Mouse (Mus musculus) heart, postnatal 0 days (tissue): Measurements from ENCODE around the gene Myh2. TPM values are rescaled to one million over a fixed set of nuclear protein-coding genes. Genes with fewer than 3 reads are reported as not detected.

ENCODE experiments used
- ATAC-seq: fragments of 200-750 bp; cut with Nextera tagmentation; 2 replicates; pipeline ENCODE4 v1.8.0; 2017; ENCODE audit warnings: low read depth, moderate number of reproducible peaks, moderate library complexity; ENCODE audit not compliant: insufficient read depth
- DNase-seq: peaks from one replicate; pipeline ENCODE4 v3.0.0-alpha.2; 2016; ENCODE audit warnings: low spot score
- H3K27ac ChIP-seq: fragments of 300-500 bp; sonication (generic); 2 replicates; pipeline ENCODE4 v1.5.1; 2014; ENCODE audit warnings: low read depth, mild to moderate bottlenecking
- H3K27me3 ChIP-seq: fragments of 300-500 bp; sonication (generic); 2 replicates; pipeline ENCODE4 v1.6.1; 2014; ENCODE audit warnings: low read length, mixed read lengths; ENCODE audit not compliant: control insufficient read depth, insufficient read depth
- H3K36me3 ChIP-seq: fragments of 300-500 bp; sonication (generic); replicated peaks from 2 replicates; pipeline ENCODE4 v1.6.1; 2014; ENCODE audit warnings: low read length, mixed read lengths; ENCODE audit not compliant: control insufficient read depth, insufficient read depth
- H3K4me1 ChIP-seq: fragments of 300-500 bp; sonication (generic); 2 replicates; pipeline ENCODE4 v1.6.1; 2014; ENCODE audit warnings: antibody characterized with exemption; ENCODE audit not compliant: control insufficient read depth, insufficient read depth
- H3K4me2 ChIP-seq: fragments of 300-500 bp; sonication (generic); 2 replicates; pipeline ENCODE4 v1.6.1; 2014; ENCODE audit warnings: low read depth, mild to moderate bottlenecking, low read length, moderate library complexity
- H3K4me3 ChIP-seq: fragments of 300-500 bp; sonication (generic); 2 replicates; pipeline ENCODE4 v1.5.1; 2014; ENCODE audit warnings: low read depth, low read length
- H3K9ac ChIP-seq: fragments of 300-500 bp; sonication (generic); replicated peaks from 2 replicates; pipeline ENCODE4 v1.6.1; 2014; ENCODE audit warnings: low read depth, low read length, mixed read lengths
- H3K9me3 ChIP-seq: fragments of 300-500 bp; sonication (generic); replicated peaks from 2 replicates; pipeline ENCODE4 v1.6.1; 2016; ENCODE audit warnings: low read length; ENCODE audit not compliant: control insufficient read depth
- CTCF ChIP-seq: IDR thresholded peaks from 2 replicates; pipeline ENCODE4 v1.5.1; 2016; ENCODE audit warnings: antibody characterized with exemption, control low read depth, low read depth
- EP300 ChIP-seq: IDR thresholded peaks from 2 replicates; pipeline ENCODE4 v1.6.1; 2016; ENCODE audit warnings: antibody characterized with exemption, low read depth
- WGBS: fragments of 180-500 bp; shearing (Covaris S2); extraction: QIAGEN DNeasy Blood & Tissue Kit; methylation state at CpG from one replicate; pipeline ENCODE4 v1.1.7; 2014; 5-methylcytosine and 5-hydroxymethylcytosine counted together
- polyA plus RNA-seq: library from polyadenylated mRNA; unstranded; fragments of >200 nt; fragmentation: Nextera tagmentation; extraction: Ambion mirVana; gene quantifications from 2 replicates; pipeline ENCODE4 v1.2.1, GENCODE M21; 2015
- total RNA-seq: library from RNA; depleted of rRNA; stranded (reverse); fragments of >200 nt; gene quantifications from 2 replicates; pipeline ENCODE4 v1.2.3, GENCODE M21; 2014; ENCODE audit warnings: low replicate concordance; rRNA removed

The Myh2 gene
- total RNA-seq (0.08 TPM in 2 replicates), polyA plus RNA-seq (not detected in 2 replicates)

DNA sequence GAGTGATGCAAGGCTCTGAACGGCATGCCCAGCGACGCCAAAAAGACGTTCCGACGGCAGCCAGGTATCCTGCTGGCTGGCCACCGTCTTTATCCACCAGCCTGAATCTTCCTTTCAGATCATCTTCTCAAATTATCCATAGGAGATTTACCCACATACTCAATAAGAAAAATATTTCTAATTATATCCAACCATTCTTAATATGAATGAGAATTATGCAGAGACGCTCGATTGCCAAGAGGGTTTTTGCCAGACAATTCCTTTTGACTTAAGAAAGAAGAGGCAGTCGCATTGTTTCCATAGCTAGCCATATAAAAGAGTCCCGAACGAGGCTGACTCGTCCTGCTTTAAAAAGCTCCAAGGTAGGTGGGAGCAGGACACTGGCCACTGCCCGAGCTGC lies at the start of gene Myh2:
Gene Myh2 (plus strand): TSS at position 301 of the 400 bp plus-strand sequence.
- ATAC-seq (no peak), DNase-seq (no peak)
- H3K4me3 ChIP-seq: no peak within 1 kb of the TSS
- no peak within 1 kb of the TSS for H3K27ac ChIP-seq
- H3K27me3 ChIP-seq: no peaks in the 10 kb centered on the region
- no peak within 1 kb of the TSS for H3K9ac ChIP-seq
- H3K36me3 ChIP-seq: no peaks in the 10 kb centered on the region
- no peak within 1 kb of the TSS for H3K4me2 ChIP-seq
- WGBS: 74% methylated on average over 14 of the region's 14 CpGs
- H3K9me3 ChIP-seq: no peaks in the 10 kb centered on the region
- TF ChIP-seq CTCF: no peak
- TF ChIP-seq EP300: no peak
- no peaks in the 10 kb centered on the region for H3K4me1 ChIP-seq

DNA sequence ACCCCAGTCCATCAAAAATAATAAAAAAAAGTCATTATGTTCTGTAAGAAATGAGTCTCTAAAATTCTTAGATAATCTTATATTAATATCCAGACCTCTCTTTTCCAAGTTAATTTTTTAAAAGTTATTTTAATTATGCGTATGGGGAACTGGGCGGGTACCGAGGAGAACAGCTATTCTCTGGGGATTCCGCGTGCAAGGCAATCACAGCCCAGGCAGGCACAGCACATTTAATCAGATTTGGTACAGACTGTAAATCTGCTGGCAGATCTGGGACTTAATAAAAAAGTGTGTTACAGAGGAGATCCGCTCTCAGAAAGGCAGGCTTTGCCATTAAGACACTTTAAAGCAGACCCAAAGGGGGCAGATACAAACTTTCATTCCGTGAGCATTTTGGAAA lies 45.9 kb upstream of the Myh2 start:
- Histone ChIP-seq H3K9me3 (no peaks in the 10 kb centered on the region), H3K9ac (no peak overlapping the region), H3K4me2 (no peak overlapping the region), H3K27me3 (no peaks in the 10 kb centered on the region), H3K4me1 (no peaks in the 10 kb centered on the region), H3K27ac (no peak overlapping the region), H3K4me3 (no peak overlapping the region), H3K36me3 (no peaks in the 10 kb centered on the region)
- WGBS: 80% methylated on average over 7 of the region's 7 CpGs
- TF ChIP-seq EP300: no peak
- ATAC-seq: no peak
- no peak for DNase-seq

GRCm38 (mm10) chr11:67125361-67125760 lies 45.5 kb upstream of the Myh2 start:
- Histone ChIP-seq H3K27me3 (no peaks in the 10 kb centered on the region), H3K36me3 (no peaks in the 10 kb centered on the region), H3K4me1 (no peaks in the 10 kb centered on the region), H3K9ac (no peak overlapping the region), H3K4me3 (no peak overlapping the region), H3K4me2 (no peak overlapping the region), H3K27ac (no peak overlapping the region), H3K9me3 (no peaks in the 10 kb centered on the region)
- DNase-seq: no peak
- 68% methylated on average over 17 of the region's 17 CpGs for WGBS
- ATAC-seq: no peak
- TF ChIP-seq EP300 (no peak), CTCF (no peak)

- Histone ChIP-seq H3K27ac (no peak overlapping the region), H3K4me3 (no peak overlapping the region), H3K4me2 (no peak overlapping the region), H3K9ac (no peak overlapping the region), H3K4me1 (no peaks in the 10 kb centered on the region), H3K9me3 (no peaks in the 10 kb centered on the region), H3K36me3 (no peaks in the 10 kb centered on the region), H3K27me3 (no peaks in the 10 kb centered on the region)
- TF ChIP-seq EP300 (no peak), CTCF (no peak)
- WGBS: 71% methylated on average over 2 of the region's 2 CpGs
- DNase-seq (no peak), ATAC-seq (no peak)
These were observed 37.3 kb upstream of the Myh2 start for GRCm38 (mm10) chr11:67133526-67133925.

DNA sequence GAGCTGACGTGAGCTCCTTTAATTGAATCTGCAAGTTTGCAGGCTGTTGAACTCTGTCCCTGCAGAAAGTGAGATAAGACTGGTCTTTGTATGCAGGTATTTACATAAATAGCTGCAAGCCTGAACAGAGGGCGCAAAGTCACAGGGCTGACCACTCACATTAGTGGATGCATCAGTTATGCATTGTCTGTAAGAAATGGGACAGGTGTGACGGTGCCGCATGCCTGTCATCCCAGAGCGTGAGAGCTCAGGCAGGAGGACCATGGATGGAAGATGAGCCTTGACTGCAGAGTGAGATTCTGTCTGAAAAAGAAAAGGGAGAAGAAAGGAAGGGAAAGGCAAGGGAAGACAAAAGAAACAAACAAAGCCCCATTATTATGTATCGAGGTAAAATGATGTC lies 36.2 kb upstream of the Myh2 start:
- 63% methylated on average over 6 of the region's 6 CpGs for WGBS
- Histone ChIP-seq H3K4me3 (no peak overlapping the region), H3K9me3 (no peaks in the 10 kb centered on the region), H3K36me3 (no peaks in the 10 kb centered on the region), H3K27me3 (no peaks in the 10 kb centered on the region), H3K9ac (no peak overlapping the region), H3K27ac (no peak overlapping the region), H3K4me2 (no peak overlapping the region), H3K4me1 (no peaks in the 10 kb centered on the region)
- DNase-seq: no peak
- no peak for TF ChIP-seq EP300
- TF ChIP-seq CTCF: no peak
- no peak for ATAC-seq

GRCm38 (mm10) chr11:67135532-67135931 lies 35.3 kb upstream of the Myh2 start:
- H3K9ac ChIP-seq: no peak overlapping the region
- no peaks in the 10 kb centered on the region for H3K4me1 ChIP-seq
- WGBS: 82% methylated on average over 2 of the region's 2 CpGs
- H3K36me3 ChIP-seq: no peaks in the 10 kb centered on the region
- no peaks in the 10 kb centered on the region for H3K27me3 ChIP-seq
- ATAC-seq (no peak), DNase-seq (no peak)
- H3K4me3 ChIP-seq: no peak overlapping the region
- no peaks in the 10 kb centered on the region for H3K9me3 ChIP-seq
- no peak overlapping the region for H3K27ac ChIP-seq
- no peak overlapping the region for H3K4me2 ChIP-seq
- TF ChIP-seq EP300: no peak
- no peak for TF ChIP-seq CTCF
